ENCODE assay signal across 34 mouse cellular contexts in the genomic region with DNA sequence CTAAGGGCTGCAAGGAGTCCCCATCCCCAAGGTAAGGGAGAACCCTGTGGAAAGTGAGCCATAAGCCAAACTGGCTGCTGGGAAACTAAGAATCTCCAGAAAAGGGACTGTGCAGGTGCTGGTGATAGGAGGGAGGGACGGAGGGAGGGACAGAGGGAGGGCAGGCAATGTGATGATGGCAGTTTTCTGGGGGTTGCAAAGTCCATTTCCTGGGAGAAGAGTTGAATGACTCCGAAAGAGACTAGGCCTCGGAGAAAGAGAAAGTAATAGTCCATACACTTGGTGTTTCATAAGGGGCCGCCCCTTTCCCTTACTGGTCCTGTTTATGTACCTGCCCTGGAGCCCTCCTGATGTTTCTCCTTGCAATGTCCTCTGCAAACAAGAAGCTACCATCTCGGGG. TPM values are rescaled to one million over a fixed set of nuclear protein-coding genes. Genes with fewer than 3 reads are reported as not detected.
"Had no signal": no experiment of that assay in that cellular context is flagged by ENCODE, and none has a peak within 500 bp of the region (broad histone marks: within the 10 kb centered on the region; RNA-seq: fewer than 3 reads in every experiment).

No protein-coding gene starts in this region.

- H3K9ac ChIP-seq: limb, embryonic 13.5 days; liver, embryonic 13.5 days; midbrain, embryonic 12.5 days; neural tube, embryonic 13.5 days had no signal

- H3K27me3 ChIP-seq: limb, embryonic 13.5 days; liver, embryonic 13.5 days; midbrain, embryonic 12.5 days; neural tube, embryonic 13.5 days had no signal

- DNase-seq: kidney, adult 18-20 months; kidney, adult 9 months; kidney, postnatal 14 days; kidney, postnatal 4 days; layer of hippocampus, adult 9-11 months; liver, embryonic 13.5 days; lung, adult 2 months; lung, postnatal 14 days; lung, postnatal 4 days; retina, postnatal 1 day; right cerebral cortex, postnatal 25 days; thymus, adult 2 months; thymus, postnatal 14 days; thymus, postnatal 4 days had no signal

- ATAC-seq: midbrain, embryonic 16.5 days had no signal

- H3K4me2 ChIP-seq: limb, embryonic 13.5 days; liver, embryonic 13.5 days; midbrain, embryonic 12.5 days; neural tube, embryonic 13.5 days had no signal

- H3K4me3 ChIP-seq: limb, embryonic 10.5 days; limb, embryonic 13.5 days; liver, embryonic 13.5 days; midbrain, embryonic 12.5 days; myocyte; neural tube, embryonic 13.5 days had no signal

- H3K27ac ChIP-seq: limb, embryonic 10.5 days; limb, embryonic 13.5 days; liver, embryonic 13.5 days; midbrain, embryonic 12.5 days; neural tube, embryonic 13.5 days had no signal

- H3K9me3 ChIP-seq: limb, embryonic 10.5 days; limb, embryonic 13.5 days; liver, embryonic 13.5 days; midbrain, embryonic 12.5 days; neural tube, embryonic 13.5 days had no signal

RNA-seq across cellular contexts. Expression of gene 4921517D22Rik, which starts 39.4 kb away (rescaled TPM):
- total RNA-seq: layer of hippocampus, adult 18-20 months; layer of hippocampus, postnatal 25 days; left cerebral cortex, adult 8-10 months; left cerebral cortex, postnatal 14 days; liver, adult 2 months; megakaryocyte progenitor cell, adult 5-6 weeks; megakaryocyte-erythroid progenitor cell, adult 5-6 weeks; monocyte, adult 5-6 weeks had no signal
- polyA plus RNA-seq: kidney, embryonic 16.5 days; limb, embryonic 10.5 days; limb, embryonic 13.5 days; liver, adult 2 months; liver, embryonic 13.5 days; liver, embryonic 16.5 days; lung, adult 2 months; lung, embryonic 16.5 days; midbrain, embryonic 12.5 days; midbrain, embryonic 16.5 days; myocyte; neural tube, embryonic 13.5 days; spleen, adult 2 months; stomach, embryonic 16.5 days; thymus, adult 2 months had no signal

RNA-seq across cellular contexts. Expression of gene Spata31d1a, which starts 55.7 kb away (rescaled TPM):
- total RNA-seq: liver, adult 2 months; megakaryocyte progenitor cell, adult 5-6 weeks; monocyte, adult 5-6 weeks; neutrophil, adult 5-6 weeks had no signal
- polyA plus RNA-seq: kidney, embryonic 16.5 days; limb, embryonic 10.5 days; limb, embryonic 13.5 days; liver, adult 2 months; lung, adult 2 months; lung, embryonic 16.5 days; myocyte; spleen, adult 2 months; stomach, embryonic 16.5 days had no signal

RNA-seq across cellular contexts. Expression of gene Spata31d1b, which starts 57.6 kb away (rescaled TPM):
- total RNA-seq: layer of hippocampus, adult 18-20 months; left cerebral cortex, postnatal 14 days; liver, adult 2 months; megakaryocyte progenitor cell, adult 5-6 weeks; megakaryocyte-erythroid progenitor cell, adult 5-6 weeks; neutrophil, adult 5-6 weeks had no signal
- polyA plus RNA-seq: kidney, embryonic 16.5 days; limb, embryonic 10.5 days; limb, embryonic 13.5 days; liver, adult 2 months; liver, embryonic 13.5 days; liver, embryonic 16.5 days; lung, adult 2 months; lung, embryonic 16.5 days; midbrain, embryonic 12.5 days; midbrain, embryonic 16.5 days; myocyte; neural tube, embryonic 13.5 days; spleen, adult 2 months; stomach, embryonic 16.5 days had no signal
